Mouse (Mus musculus): ENCODE measurements around the gene Tkt. TPM values are rescaled to one million over a fixed set of nuclear protein-coding genes. Genes with fewer than 3 reads are reported as not detected.

The Tkt gene
- polyA plus RNA-seq, 1 experiment from 2014 or later = 174 TPM

- no peak overlapping the region for H3K4me3 ChIP-seq (ENCODE audit: low read depth, low read length)
- no peaks in the 10 kb centered on the region for H3K27me3 ChIP-seq (replicated peaks; ENCODE audit: control insufficient read depth, insufficient read depth, low read length)
- ATAC-seq = no peak
- no peaks in the 10 kb centered on the region for H3K4me1 ChIP-seq (replicated peaks; ENCODE audit: control insufficient read depth, insufficient read depth, low read length)
- H3K4me2 ChIP-seq (replicated peaks; ENCODE audit: low read depth) = no peak overlapping the region
- H3K9ac ChIP-seq (ENCODE audit: low read depth, low read length) = no peak overlapping the region
- no peaks in the 10 kb centered on the region for H3K9me3 ChIP-seq (ENCODE audit: control insufficient read depth)
- no peak for TF ChIP-seq CTCF (IDR thresholded peaks at IDR 0.05; ENCODE audit: low read depth)
- no peaks in the 10 kb centered on the region for H3K36me3 ChIP-seq (ENCODE audit: control insufficient read depth, insufficient read depth)
- H3K27ac ChIP-seq (ENCODE audit: low read depth, low read length) = no peak overlapping the region
- WGBS = 42% methylated on average over 19 of the region's 19 CpGs
These were observed 36.5 kb downstream of the Tkt start for GRCm38 (mm10) chr14:30584497-30585251.

GRCm38 (mm10) chr14:30585323-30585722, 37.2 kb downstream of the Tkt start:
- Histone ChIP-seq H3K4me1 (replicated peaks; ENCODE audit: control insufficient read depth, insufficient read depth, low read length) (no peaks in the 10 kb centered on the region), H3K9me3 (ENCODE audit: control insufficient read depth) (no peaks in the 10 kb centered on the region), H3K36me3 (ENCODE audit: control insufficient read depth, insufficient read depth) (no peaks in the 10 kb centered on the region), H3K27ac (ENCODE audit: low read depth, low read length) (no peak overlapping the region), H3K4me3 (ENCODE audit: low read depth, low read length) (no peak overlapping the region), H3K4me2 (replicated peaks; ENCODE audit: low read depth) (no peak overlapping the region), H3K9ac (ENCODE audit: low read depth, low read length) (no peak overlapping the region), H3K27me3 (replicated peaks; ENCODE audit: control insufficient read depth, insufficient read depth, low read length) (no peaks in the 10 kb centered on the region)
- no peak for ATAC-seq
- 73% methylated on average over 5 of the region's 5 CpGs for WGBS
- peak; percentile 41 for TF ChIP-seq CTCF (IDR thresholded peaks at IDR 0.05; ENCODE audit: low read depth)

- Histone ChIP-seq H3K4me3 (ENCODE audit: low read depth, low read length) (no peak overlapping the region), H3K27me3 (replicated peaks; ENCODE audit: control insufficient read depth, insufficient read depth, low read length) (no peaks in the 10 kb centered on the region), H3K9ac (ENCODE audit: low read depth, low read length) (no peak overlapping the region), H3K4me1 (replicated peaks; ENCODE audit: control insufficient read depth, insufficient read depth, low read length) (no peaks in the 10 kb centered on the region), H3K4me2 (replicated peaks; ENCODE audit: low read depth) (no peak overlapping the region), H3K36me3 (ENCODE audit: control insufficient read depth, insufficient read depth) (no peaks in the 10 kb centered on the region), H3K27ac (ENCODE audit: low read depth, low read length) (no peak overlapping the region), H3K9me3 (ENCODE audit: control insufficient read depth) (no peaks in the 10 kb centered on the region)
- ATAC-seq = no peak
- TF ChIP-seq CTCF (IDR thresholded peaks at IDR 0.05; ENCODE audit: low read depth) = peak; percentile 20; the same call in 1 of the 2 replicates
- 32% methylated on average over 7 of the region's 7 CpGs for WGBS
These were observed 38.8 kb downstream of the Tkt start for GRCm38 (mm10) chr14:30586780-30587461.

GRCm38 (mm10) chr14:30590041-30590645, 42.0 kb downstream of the Tkt start:
- no peak for ATAC-seq
- Histone ChIP-seq H3K27ac (ENCODE audit: low read depth, low read length) (no peak overlapping the region), H3K9me3 (ENCODE audit: control insufficient read depth) (no peaks in the 10 kb centered on the region), H3K4me1 (replicated peaks; ENCODE audit: control insufficient read depth, insufficient read depth, low read length) (peaks cover 6% of the 10 kb centered on the region; the same call in 1 of the 2 replicates), H3K27me3 (replicated peaks; ENCODE audit: control insufficient read depth, insufficient read depth, low read length) (no peaks in the 10 kb centered on the region), H3K4me2 (replicated peaks; ENCODE audit: low read depth) (no peak overlapping the region), H3K9ac (ENCODE audit: low read depth, low read length) (no peak overlapping the region), H3K36me3 (ENCODE audit: control insufficient read depth, insufficient read depth) (0 out of 2 replicates have a peak, but pooled peaks cover 8% of the 10 kb centered on the region), H3K4me3 (ENCODE audit: low read depth, low read length) (no peak overlapping the region)
- 79% methylated on average over 11 of the region's 11 CpGs for WGBS
- no peak for TF ChIP-seq CTCF (IDR thresholded peaks at IDR 0.05; ENCODE audit: low read depth)

GRCm38 (mm10) chr14:30590918-30591317, 42.8 kb downstream of the Tkt start:
- H3K9me3 ChIP-seq (ENCODE audit: control insufficient read depth) = no peaks in the 10 kb centered on the region
- no peak overlapping the region for H3K4me2 ChIP-seq (replicated peaks; ENCODE audit: low read depth)
- no peaks in the 10 kb centered on the region for H3K27me3 ChIP-seq (replicated peaks; ENCODE audit: control insufficient read depth, insufficient read depth, low read length)
- H3K36me3 ChIP-seq (ENCODE audit: control insufficient read depth, insufficient read depth) = peaks cover 14% of the 10 kb centered on the region; the same call in 1 of the 2 replicates
- WGBS = 72% methylated on average over 7 of the region's 7 CpGs
- peaks cover 6% of the 10 kb centered on the region; the same call in 1 of the 2 replicates for H3K4me1 ChIP-seq (replicated peaks; ENCODE audit: control insufficient read depth, insufficient read depth, low read length)
- no peak for ATAC-seq
- H3K9ac ChIP-seq (ENCODE audit: low read depth, low read length) = no peak overlapping the region
- no peak for TF ChIP-seq CTCF (IDR thresholded peaks at IDR 0.05; ENCODE audit: low read depth)
- H3K4me3 ChIP-seq (ENCODE audit: low read depth, low read length) = no peak overlapping the region
- H3K27ac ChIP-seq (ENCODE audit: low read depth, low read length) = no peak overlapping the region

- Histone ChIP-seq H3K4me2 (replicated peaks; ENCODE audit: low read depth) (no peak overlapping the region), H3K4me1 (replicated peaks; ENCODE audit: control insufficient read depth, insufficient read depth, low read length) (peaks cover 6% of the 10 kb centered on the region; the same call in 1 of the 2 replicates), H3K27ac (ENCODE audit: low read depth, low read length) (no peak overlapping the region), H3K9me3 (ENCODE audit: control insufficient read depth) (no peaks in the 10 kb centered on the region), H3K4me3 (ENCODE audit: low read depth, low read length) (no peak overlapping the region), H3K9ac (ENCODE audit: low read depth, low read length) (no peak overlapping the region), H3K27me3 (replicated peaks; ENCODE audit: control insufficient read depth, insufficient read depth, low read length) (no peaks in the 10 kb centered on the region), H3K36me3 (ENCODE audit: control insufficient read depth, insufficient read depth) (peaks cover 15% of the 10 kb centered on the region; the same call in 1 of the 2 replicates)
- ATAC-seq = 0 out of 2 replicates have a peak, but pooled peaks have one; percentile 37
- peak; percentile 98 for TF ChIP-seq CTCF (IDR thresholded peaks at IDR 0.05; ENCODE audit: low read depth)
- 12% methylated on average over 6 of the region's 6 CpGs for WGBS
These were observed 43.3 kb downstream of the Tkt start for GRCm38 (mm10) chr14:30591417-30591816.

Data from intestine, postnatal 0 days (tissue).